17 mouse cellular contexts compared by ENCODE assay signal in the genomic region with DNA sequence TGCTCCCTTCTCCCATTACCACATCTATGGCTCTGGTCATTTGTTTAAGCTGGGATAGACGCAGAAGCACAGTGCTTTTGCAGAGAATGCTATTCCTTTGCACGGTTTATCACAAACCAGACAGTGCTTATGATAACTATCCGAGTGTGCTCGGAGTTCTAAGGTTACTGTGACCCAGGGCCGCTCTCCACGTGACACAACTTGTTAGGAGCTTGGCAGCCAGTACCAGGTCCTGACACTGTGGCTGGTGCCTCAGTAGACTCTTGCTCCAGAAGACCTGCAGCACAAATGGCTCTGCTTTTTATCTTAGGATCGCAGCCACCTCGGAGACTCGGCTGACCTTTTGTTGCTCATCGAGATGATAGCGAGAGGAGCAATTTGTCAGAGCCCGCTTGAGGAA.
A peak's percentile ranks its signal among the peaks of the same experiment; 100 is the strongest.
DNase-seq lines count a peak whose midpoint lies in the region; ATAC-seq and TF ChIP-seq lines count a peak whose summit lies in the region.
"Had no signal": no experiment of that assay in that cellular context is flagged by ENCODE, and none has a peak within 500 bp of the region (broad histone marks: within the 10 kb centered on the region; RNA-seq: fewer than 3 reads in every experiment).

No protein-coding gene starts in this region.

- H3K4me2 ChIP-seq in heart, embryonic 11.5 days = peak overlapping the region; percentile 54
- H3K4me2 ChIP-seq: embryonic facial prominence, embryonic 12.5 days; forebrain, embryonic 15.5 days; hindbrain, embryonic 15.5 days; limb, embryonic 13.5 days; midbrain, embryonic 12.5 days had no signal

- 18% methylated on average over 12 of the region's 12 CpGs for WGBS in heart, embryonic 11.5 days (ENCODE audit: insufficient replicate concordance)
- 28% methylated on average over 12 of the region's 12 CpGs for WGBS in kidney, adult 2 months

- no peak for DNase-seq in heart, adult 8-10 months (ENCODE audit: low spot score)
- DNase-seq in kidney, adult 2 months = peak; percentile 31
- DNase-seq in kidney, postnatal 10 days = no peak
- peak; percentile 72 for DNase-seq in ovary, postnatal 36 days (ENCODE audit: low spot score)
- no peak for DNase-seq in ovary, postnatal 10 days (ENCODE audit: low spot score)
- no peak for DNase-seq in cerebellum, adult 11 months
- DNase-seq: B cell, adult 2 months; cerebellum, adult 8-10 months; thymus, postnatal 4 days had no signal

- H3K27me3 ChIP-seq in heart, embryonic 11.5 days (ENCODE audit: control insufficient read depth, insufficient read depth, low read length) = no peaks in the 10 kb centered on the region
- H3K27me3 ChIP-seq in kidney, adult 2 months (replicated peaks; ENCODE audit: control insufficient read depth, insufficient read depth, low read length) = no peaks in the 10 kb centered on the region
- H3K27me3 ChIP-seq: forebrain, embryonic 15.5 days; hindbrain, embryonic 15.5 days had no signal

- H3K27ac ChIP-seq in heart, embryonic 11.5 days (ENCODE audit: low read depth, low read length) = no peak overlapping the region
- no peak overlapping the region for H3K27ac ChIP-seq in kidney, adult 2 months (ENCODE audit: insufficient read depth, low read depth, low read length)
- H3K27ac ChIP-seq: embryonic facial prominence, embryonic 12.5 days; forebrain, embryonic 15.5 days; hindbrain, embryonic 15.5 days; limb, embryonic 13.5 days; liver, embryonic 14.5 days; midbrain, embryonic 12.5 days had no signal

- 0 out of 2 replicates have a peak overlapping the region, but pooled peaks have one; percentile 3 for H3K4me3 ChIP-seq in heart, embryonic 11.5 days (ENCODE audit: low read depth, low read length)
- H3K4me3 ChIP-seq in kidney, adult 2 months (ENCODE audit: insufficient read depth, low read depth, low read length) = no peak overlapping the region
- H3K4me3 ChIP-seq: embryonic facial prominence, embryonic 12.5 days; forebrain, embryonic 15.5 days; hindbrain, embryonic 15.5 days; limb, embryonic 13.5 days; midbrain, embryonic 12.5 days had no signal

- TF ChIP-seq CTCF in kidney, adult 2 months (conservative IDR thresholded peaks at IDR 0.05; ENCODE audit: insufficient read depth, insufficient read length, low read depth, low read length) = no peak

- H3K9ac ChIP-seq in heart, embryonic 11.5 days (ENCODE audit: low read depth, low read length) = no peak overlapping the region
- H3K9ac ChIP-seq: embryonic facial prominence, embryonic 12.5 days; forebrain, embryonic 15.5 days; hindbrain, embryonic 15.5 days; limb, embryonic 13.5 days; liver, embryonic 14.5 days; midbrain, embryonic 12.5 days had no signal

- H3K4me1 ChIP-seq in heart, embryonic 11.5 days (ENCODE audit: control insufficient read depth, insufficient read depth, low read length) = no peaks in the 10 kb centered on the region; the same call in 1 of the 2 replicates
- no peaks in the 10 kb centered on the region for H3K4me1 ChIP-seq in kidney, adult 2 months (ENCODE audit: control insufficient read depth, insufficient read depth, low read length)
- H3K4me1 ChIP-seq: hindbrain, embryonic 15.5 days; midbrain, embryonic 12.5 days had no signal

- ATAC-seq in heart, embryonic 11.5 days (replicated peaks; ENCODE audit: insufficient number of reproducible peaks, low FRiP score, low TSS enrichment) = 0 out of 2 replicates have a peak, but pooled peaks have one; percentile 4
- ATAC-seq: activated CD4-positive, CD25-positive, alpha-beta regulatory T cell, adult 4 months; forebrain, embryonic 15.5 days had no signal

- TF ChIP-seq POLR2A in kidney, adult 2 months (IDR thresholded peaks at IDR 0.05; ENCODE audit: low read depth, low read length) = no peak

- H3K9me3 ChIP-seq in heart, embryonic 11.5 days (replicated peaks; ENCODE audit: control insufficient read depth, low read length) = no peaks in the 10 kb centered on the region
- H3K9me3 ChIP-seq: embryonic facial prominence, embryonic 12.5 days; forebrain, embryonic 15.5 days; hindbrain, embryonic 15.5 days; limb, embryonic 13.5 days; midbrain, embryonic 12.5 days had no signal

- no peaks in the 10 kb centered on the region for H3K36me3 ChIP-seq in heart, embryonic 11.5 days (ENCODE audit: control insufficient read depth, insufficient read depth, low read length)
- H3K36me3 ChIP-seq in kidney, adult 2 months (ENCODE audit: control insufficient read depth, insufficient read depth, low read length) = no peaks in the 10 kb centered on the region
- H3K36me3 ChIP-seq: embryonic facial prominence, embryonic 12.5 days; forebrain, embryonic 15.5 days; hindbrain, embryonic 15.5 days; limb, embryonic 13.5 days; midbrain, embryonic 12.5 days had no signal

Comparison
In these comparisons a context has a peak if more than half of its experiments do, and no peak if none do; other contexts are left out.
1. DNase-seq: peak in kidney, adult 2 months (single experiment) and ovary, postnatal 36 days (single experiment); none in heart, adult 8-10 months (single experiment), kidney, postnatal 10 days (single experiment), ovary, postnatal 10 days (single experiment) and cerebellum, adult 11 months (single experiment).